Mouse (Mus musculus) intestine, embryonic 14.5 days (tissue): ENCODE measurements around the gene Cab39. TPM values are rescaled to one million over a fixed set of nuclear protein-coding genes. Genes with fewer than 3 reads are reported as not detected.

Experiments used
- ATAC-seq: fragments of 200-750 bp; cut with Nextera tagmentation; replicated peaks from 2 replicates; pipeline ENCODE4 v1.8.0; 2017; ENCODE audit warnings: low read depth, moderate number of reproducible peaks, moderate TSS enrichment, moderate library complexity; ENCODE audit not compliant: low FRiP score, low TSS enrichment
- DNase-seq: peaks from one replicate; pipeline ENCODE4 v3.0.0-alpha.2; 2018; ENCODE audit warnings: low spot score
- H3K27ac ChIP-seq: fragments of 300-500 bp; sonication (generic); 2 replicates; pipeline ENCODE4 v1.5.1; 2014; ENCODE audit warnings: low read depth, mild to moderate bottlenecking, control low read depth
- H3K27me3 ChIP-seq: fragments of 300-500 bp; sonication (generic); replicated peaks from 2 replicates; pipeline ENCODE4 v1.6.1; 2014; ENCODE audit warnings: low read length, control low read depth; ENCODE audit not compliant: control insufficient read depth, insufficient read depth
- H3K36me3 ChIP-seq: fragments of 300-500 bp; sonication (generic); 2 replicates; pipeline ENCODE4 v1.6.1; 2014; ENCODE audit warnings: low read length, control low read depth; ENCODE audit not compliant: control insufficient read depth, insufficient read depth
- H3K4me1 ChIP-seq: fragments of 300-500 bp; sonication (generic); replicated peaks from 2 replicates; pipeline ENCODE4 v1.6.1; 2014; ENCODE audit warnings: low read length, control low read depth, mixed read lengths; ENCODE audit not compliant: control insufficient read depth, insufficient read depth
- H3K4me2 ChIP-seq: fragments of 300-500 bp; sonication (generic); 2 replicates; pipeline ENCODE4 v1.6.1; 2014; ENCODE audit warnings: low read length
- H3K4me3 ChIP-seq: fragments of 300-500 bp; sonication (generic); 2 replicates; pipeline ENCODE4 v1.5.1; 2014; ENCODE audit warnings: low read depth, low read length, control low read depth, mixed read lengths
- H3K9ac ChIP-seq: fragments of 300-500 bp; sonication (generic); 2 replicates; pipeline ENCODE4 v1.6.1; 2014; ENCODE audit warnings: mild to moderate bottlenecking, low read length
- H3K9me3 ChIP-seq: fragments of 300-500 bp; sonication (generic); 2 replicates; pipeline ENCODE4 v1.6.1; 2016; ENCODE audit warnings: low read length, control low read depth; ENCODE audit not compliant: control insufficient read depth
- WGBS: fragments of 180-500 bp; shearing (Covaris S2); extraction: QIAGEN DNeasy Blood & Tissue Kit; methylation state at CpG from one replicate; pipeline ENCODE4 v1.1.7; 2014; 5-methylcytosine and 5-hydroxymethylcytosine counted together
- polyA plus RNA-seq: library from polyadenylated mRNA; unstranded; fragments of >200 nt; fragmentation: Nextera tagmentation; extraction: Ambion mirVana; gene quantifications from 2 replicates; pipeline ENCODE4 v1.2.1, GENCODE M21; 2014

The Cab39 gene
- 43.5 and 46.2 TPM in 2 replicates for polyA plus RNA-seq

DNA sequence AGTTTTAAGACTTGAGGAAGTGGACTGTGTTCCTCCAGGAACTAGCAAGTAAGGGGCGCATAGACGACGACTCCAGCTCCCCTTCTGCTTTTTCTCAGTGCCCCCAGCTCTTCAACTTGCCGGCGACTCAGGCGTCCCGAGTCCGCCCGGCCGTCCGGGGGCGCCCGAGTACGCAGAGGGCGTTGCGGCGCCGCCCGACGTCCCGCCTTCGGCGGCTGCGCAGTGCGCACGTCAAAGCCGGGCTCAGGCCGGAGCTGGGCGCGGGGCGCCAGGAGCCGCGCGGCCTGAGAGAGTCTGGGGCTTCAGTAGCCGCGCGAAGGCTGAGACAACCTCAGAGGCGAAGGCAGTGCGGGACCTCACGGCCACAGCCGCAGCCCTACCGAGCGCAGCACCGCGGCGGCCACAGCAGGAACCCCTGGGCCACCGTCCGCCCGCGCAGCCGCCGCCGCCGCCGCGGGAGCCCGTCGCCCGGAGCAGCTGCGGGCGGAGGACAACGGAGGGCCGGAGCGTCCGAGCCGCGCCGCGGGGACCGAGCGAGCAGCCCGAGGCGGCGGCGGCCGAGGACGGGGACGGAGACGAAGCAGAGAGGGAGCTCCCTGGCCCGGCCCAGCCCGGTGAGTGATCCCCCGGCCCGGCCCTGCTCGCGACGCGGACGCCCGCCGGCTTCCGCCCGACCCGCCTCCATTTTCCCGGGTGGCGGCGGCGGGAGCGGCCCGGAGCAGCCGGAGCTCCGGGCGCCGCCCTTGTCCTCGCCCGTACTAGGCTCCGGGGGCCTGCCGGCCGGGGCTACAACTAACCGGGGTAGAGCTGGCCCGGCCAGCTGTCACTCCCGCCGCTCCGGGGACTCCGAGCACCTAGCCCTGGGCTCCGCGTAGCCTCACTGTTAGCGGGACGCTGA lies at the start of gene Cab39:
Gene Cab39 (plus strand): TSS at position 234 of the 898 bp plus-strand sequence.
- H3K4me2 ChIP-seq = peak within 1 kb of the TSS; percentile 75
- H3K4me1 ChIP-seq = peaks cover 7% of the 10 kb centered on the region; the same call in 1 of the 2 replicates
- peak within 1 kb of the TSS; percentile 94 for H3K27ac ChIP-seq
- H3K9me3 ChIP-seq = no peaks in the 10 kb centered on the region
- peak within 1 kb of the TSS; percentile 97 for H3K9ac ChIP-seq
- H3K4me3 ChIP-seq = peak within 1 kb of the TSS; percentile 97
- DNase-seq = peak; percentile 85
- WGBS = under 1% methylated on average over 75 of the region's 118 CpGs
- 0 out of 2 replicates have a peak, but pooled peaks cover 7% of the 10 kb centered on the region for H3K36me3 ChIP-seq
- no peaks in the 10 kb centered on the region for H3K27me3 ChIP-seq
- ATAC-seq = peak; percentile 89

DNA sequence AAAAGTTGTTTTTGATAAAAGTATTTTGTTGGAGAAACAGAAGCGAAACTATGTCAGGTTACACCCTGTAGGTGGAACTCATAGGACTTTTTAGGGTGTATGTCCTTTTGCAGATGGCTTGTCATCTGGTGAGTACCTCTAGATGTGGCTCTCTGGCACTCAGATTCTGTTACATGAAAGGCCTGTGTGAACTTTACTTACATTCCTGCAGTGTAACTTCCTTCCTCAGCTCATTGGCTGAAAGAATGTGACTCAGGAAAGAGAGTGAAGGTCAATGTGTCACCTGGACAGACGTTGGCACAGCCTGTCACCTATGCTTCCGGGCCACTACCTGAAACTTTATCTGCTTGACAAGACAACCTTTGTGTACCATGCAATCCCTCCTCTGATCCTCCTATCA lies 48.7 kb upstream of the Cab39 start:
- ATAC-seq = no peak
- H3K9ac ChIP-seq = no peak overlapping the region
- no peaks in the 10 kb centered on the region for H3K9me3 ChIP-seq
- H3K27ac ChIP-seq = no peak overlapping the region
- H3K4me2 ChIP-seq = no peak overlapping the region
- no peak for DNase-seq
- no peaks in the 10 kb centered on the region for H3K27me3 ChIP-seq
- no peaks in the 10 kb centered on the region for H3K36me3 ChIP-seq
- H3K4me1 ChIP-seq = no peaks in the 10 kb centered on the region
- H3K4me3 ChIP-seq = no peak overlapping the region
- WGBS = 77% methylated on average over 3 of the region's 3 CpGs

DNA sequence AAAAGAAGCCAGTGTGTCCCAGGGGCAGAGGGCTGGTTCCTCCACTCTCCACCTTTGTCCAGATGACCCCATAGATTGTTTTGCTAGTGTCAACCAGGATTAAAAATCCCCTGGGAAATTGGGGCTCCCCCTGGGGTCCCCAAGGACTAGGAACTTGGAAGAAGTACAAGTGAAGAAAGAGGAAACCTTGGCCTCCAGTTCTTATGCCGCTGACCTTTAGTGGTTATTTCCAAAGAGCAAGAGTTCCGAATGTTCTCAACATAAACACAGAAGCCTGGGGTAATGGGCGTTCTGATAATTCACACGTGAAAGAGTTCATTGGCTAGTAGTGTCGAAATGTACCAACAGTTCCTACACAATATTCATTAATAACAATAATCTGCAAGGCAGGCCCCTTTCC lies 46.7 kb upstream of the Cab39 start:
- H3K9ac ChIP-seq = no peak overlapping the region
- H3K36me3 ChIP-seq = no peaks in the 10 kb centered on the region
- H3K9me3 ChIP-seq = no peaks in the 10 kb centered on the region
- no peak overlapping the region for H3K4me3 ChIP-seq
- 0 out of 2 replicates have a peak, but pooled peaks cover 2% of the 10 kb centered on the region for H3K4me1 ChIP-seq
- H3K27me3 ChIP-seq = no peaks in the 10 kb centered on the region
- WGBS = 80% methylated on average over 5 of the region's 5 CpGs
- H3K4me2 ChIP-seq = no peak overlapping the region
- no peak for DNase-seq
- no peak overlapping the region for H3K27ac ChIP-seq
- ATAC-seq = no peak

DNA sequence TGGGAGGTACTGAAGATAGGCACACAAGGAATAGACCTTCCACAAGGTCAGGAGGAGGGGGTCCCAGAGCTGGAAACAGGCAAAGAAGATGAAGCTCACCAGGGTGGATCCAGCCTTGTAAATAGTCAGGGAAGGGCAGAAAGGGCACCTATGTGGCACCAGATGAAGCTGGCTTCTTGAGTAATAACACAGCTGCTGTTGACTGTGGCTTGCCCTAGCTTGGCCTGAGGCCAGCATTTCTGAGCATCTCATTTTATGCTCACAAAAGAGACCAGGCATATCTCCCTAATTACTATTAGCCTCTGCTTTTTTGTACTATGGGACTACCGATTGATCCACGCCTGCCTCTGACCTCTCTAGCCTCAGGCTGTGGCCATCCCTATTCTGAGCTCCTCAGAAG lies 43.4 kb upstream of the Cab39 start:
- H3K9me3 ChIP-seq = no peaks in the 10 kb centered on the region
- DNase-seq = no peak
- H3K27ac ChIP-seq = no peak overlapping the region
- no peak overlapping the region for H3K4me2 ChIP-seq
- WGBS = 82% methylated on average over 2 of the region's 2 CpGs
- no peak overlapping the region for H3K9ac ChIP-seq
- H3K27me3 ChIP-seq = no peaks in the 10 kb centered on the region
- 0 out of 2 replicates have a peak, but pooled peaks cover 2% of the 10 kb centered on the region for H3K4me1 ChIP-seq
- no peaks in the 10 kb centered on the region for H3K36me3 ChIP-seq
- ATAC-seq = no peak
- no peak overlapping the region for H3K4me3 ChIP-seq

DNA sequence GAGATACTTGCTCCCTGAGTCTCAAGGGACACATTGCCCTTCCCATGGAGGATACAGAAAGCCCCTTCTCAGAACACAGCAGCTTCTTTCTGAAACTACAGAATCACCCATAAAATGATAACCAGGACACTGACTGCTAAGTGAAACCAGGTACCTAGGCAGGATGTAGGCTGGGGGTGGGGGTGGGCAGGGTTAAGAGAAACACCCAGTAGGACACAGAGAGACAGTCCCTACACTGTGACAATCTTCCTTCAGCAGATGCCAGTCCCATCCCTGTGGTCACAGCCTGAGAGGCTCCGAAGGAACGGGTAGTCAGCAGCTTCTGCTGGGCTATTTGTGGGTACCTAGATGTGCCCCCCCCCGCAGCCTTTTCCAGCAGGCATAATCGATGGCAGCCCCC lies 42.6 kb upstream of the Cab39 start:
- no peaks in the 10 kb centered on the region for H3K36me3 ChIP-seq
- H3K4me1 ChIP-seq = 0 out of 2 replicates have a peak, but pooled peaks cover 2% of the 10 kb centered on the region
- H3K4me3 ChIP-seq = no peak overlapping the region
- H3K27ac ChIP-seq = no peak overlapping the region
- 78% methylated on average over 4 of the region's 4 CpGs for whole genome bisulfite sequencing
- DNase-seq (no peak), ATAC-seq (no peak)
- no peak overlapping the region for H3K9ac ChIP-seq
- H3K27me3 ChIP-seq = no peaks in the 10 kb centered on the region
- H3K9me3 ChIP-seq = no peaks in the 10 kb centered on the region
- no peak overlapping the region for H3K4me2 ChIP-seq

DNA sequence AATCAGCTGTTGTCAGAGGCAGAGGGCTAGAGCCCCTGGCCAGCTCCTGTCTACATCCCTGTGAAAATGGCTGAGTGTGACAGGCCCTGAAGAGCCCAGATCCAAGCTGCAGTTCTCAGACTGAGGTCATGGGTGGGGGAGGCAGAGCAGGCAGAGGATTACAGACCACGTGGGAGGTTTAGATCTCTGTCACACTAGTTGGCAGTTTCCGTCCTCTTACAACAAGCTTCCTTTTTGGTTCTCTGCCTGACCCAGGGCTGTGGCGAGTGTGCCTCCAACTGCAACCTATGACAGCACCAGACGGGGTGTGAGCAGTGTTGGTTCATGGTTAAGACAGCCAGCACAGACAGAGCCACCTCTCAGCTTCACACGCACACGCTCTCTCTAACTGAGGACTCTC lies 41.7 kb upstream of the Cab39 start:
- no peak overlapping the region for H3K4me2 ChIP-seq

DNA sequence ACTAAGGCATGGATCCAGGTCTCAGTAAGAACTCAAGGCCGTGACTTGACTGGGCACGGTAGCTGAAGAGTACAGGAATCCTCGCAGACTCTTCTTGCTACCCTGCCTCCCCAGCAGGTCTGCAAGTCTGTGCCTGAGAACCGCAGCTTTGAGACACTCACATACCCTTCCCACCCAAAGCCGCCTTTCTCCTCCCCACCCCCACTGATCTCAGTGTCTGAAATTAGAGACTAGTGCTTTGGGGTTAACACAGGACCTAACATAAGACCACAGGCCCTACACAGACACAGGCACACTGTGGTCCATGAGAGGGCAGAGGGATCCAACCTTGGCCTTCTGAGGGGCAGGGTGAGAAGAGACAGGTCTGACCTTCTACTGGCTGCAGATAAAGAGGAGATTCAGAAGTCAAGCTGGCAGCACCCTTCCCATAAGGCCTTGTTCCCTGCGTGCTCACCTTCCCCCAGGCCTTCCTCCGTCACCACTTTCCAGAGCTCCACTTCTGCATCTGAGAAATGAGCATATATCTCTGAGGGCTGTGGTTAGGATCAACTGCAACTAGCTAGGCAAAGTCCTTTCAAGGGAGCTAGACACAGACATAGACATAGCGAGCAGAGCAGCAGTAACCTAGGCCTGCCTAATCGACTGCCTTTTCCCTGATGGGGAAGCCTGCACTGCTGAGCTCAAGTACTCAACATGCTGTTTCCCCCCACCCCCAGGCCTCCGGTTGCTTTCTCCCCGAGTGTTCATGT lies 41.1 kb upstream of the Cab39 start:
- no peak overlapping the region for H3K9ac ChIP-seq
- H3K27me3 ChIP-seq = no peaks in the 10 kb centered on the region
- 0 out of 2 replicates have a peak, but pooled peaks cover 2% of the 10 kb centered on the region for H3K4me1 ChIP-seq
- H3K9me3 ChIP-seq = no peaks in the 10 kb centered on the region
- ATAC-seq (no peak), DNase-seq (no peak)
- no peaks in the 10 kb centered on the region for H3K36me3 ChIP-seq
- H3K27ac ChIP-seq = no peak overlapping the region
- WGBS = 80% methylated on average over 11 of the region's 11 CpGs
- no peak overlapping the region for H3K4me2 ChIP-seq
- H3K4me3 ChIP-seq = no peak overlapping the region

More for the DNA sequence above, 41.7 kb upstream of the Cab39 start:
- H3K36me3 ChIP-seq = no peaks in the 10 kb centered on the region
- no peak overlapping the region for H3K4me3 ChIP-seq
- no peak for DNase-seq
- WGBS = 49% methylated on average over 6 of the region's 6 CpGs
- H3K27me3 ChIP-seq = no peaks in the 10 kb centered on the region
- no peak overlapping the region for H3K9ac ChIP-seq
- 0 out of 2 replicates have a peak, but pooled peaks cover 2% of the 10 kb centered on the region for H3K4me1 ChIP-seq
- ATAC-seq = no peak
- no peak overlapping the region for H3K27ac ChIP-seq
- no peaks in the 10 kb centered on the region for H3K9me3 ChIP-seq

DNA sequence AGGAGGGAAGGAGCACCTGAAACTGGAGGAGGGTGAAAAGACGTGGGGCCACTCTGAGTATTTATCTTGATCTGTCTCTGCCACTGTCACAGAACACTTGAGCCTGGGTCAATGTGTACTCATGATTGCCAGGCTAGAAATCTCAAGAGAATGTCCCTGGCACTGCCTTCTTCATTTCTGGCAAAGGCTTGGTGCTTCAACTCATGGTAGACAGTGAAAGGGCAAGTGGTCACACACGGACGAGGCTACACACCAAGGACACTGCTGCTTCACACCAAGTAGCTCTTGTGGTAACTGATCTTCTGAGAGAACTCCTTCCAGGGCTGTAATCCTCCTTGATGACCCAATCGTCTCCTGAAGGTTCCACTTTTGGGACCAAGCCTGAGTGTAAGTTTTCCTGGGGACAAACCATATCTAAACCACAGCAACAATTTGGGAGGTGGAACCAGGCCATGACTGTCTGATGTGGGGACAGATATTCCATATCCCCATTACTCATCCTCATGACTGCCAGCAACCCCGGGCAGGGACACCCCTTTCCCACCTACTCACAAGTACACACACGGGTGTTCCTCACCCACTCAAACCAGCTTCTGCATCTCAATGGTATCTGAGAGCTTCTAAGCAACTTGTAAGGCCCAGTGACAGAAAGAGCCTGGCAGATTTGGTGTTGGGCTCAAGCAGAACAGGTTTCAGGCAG lies 35.6 kb upstream of the Cab39 start:
- Histone ChIP-seq H3K9ac (no peak overlapping the region), H3K36me3 (no peaks in the 10 kb centered on the region), H3K27ac (no peak overlapping the region), H3K4me1 (no peaks in the 10 kb centered on the region), H3K4me3 (no peak overlapping the region), H3K9me3 (no peaks in the 10 kb centered on the region), H3K27me3 (no peaks in the 10 kb centered on the region), H3K4me2 (no peak overlapping the region)
- ATAC-seq (no peak), DNase-seq (no peak)
- 83% methylated on average over 6 of the region's 6 CpGs for WGBS
